Mouse (Mus musculus) spleen, postnatal 14 days (tissue): Measurements from ENCODE around the gene Hmgcll1.

Experiments
- DNase-seq, 2 experiments: peaks; one replicate each; pipeline ENCODE4 v3.0.0; 2021 to 2022; ENCODE audit warnings: low spot score in 2 of 2

The Hmgcll1 gene

DNA sequence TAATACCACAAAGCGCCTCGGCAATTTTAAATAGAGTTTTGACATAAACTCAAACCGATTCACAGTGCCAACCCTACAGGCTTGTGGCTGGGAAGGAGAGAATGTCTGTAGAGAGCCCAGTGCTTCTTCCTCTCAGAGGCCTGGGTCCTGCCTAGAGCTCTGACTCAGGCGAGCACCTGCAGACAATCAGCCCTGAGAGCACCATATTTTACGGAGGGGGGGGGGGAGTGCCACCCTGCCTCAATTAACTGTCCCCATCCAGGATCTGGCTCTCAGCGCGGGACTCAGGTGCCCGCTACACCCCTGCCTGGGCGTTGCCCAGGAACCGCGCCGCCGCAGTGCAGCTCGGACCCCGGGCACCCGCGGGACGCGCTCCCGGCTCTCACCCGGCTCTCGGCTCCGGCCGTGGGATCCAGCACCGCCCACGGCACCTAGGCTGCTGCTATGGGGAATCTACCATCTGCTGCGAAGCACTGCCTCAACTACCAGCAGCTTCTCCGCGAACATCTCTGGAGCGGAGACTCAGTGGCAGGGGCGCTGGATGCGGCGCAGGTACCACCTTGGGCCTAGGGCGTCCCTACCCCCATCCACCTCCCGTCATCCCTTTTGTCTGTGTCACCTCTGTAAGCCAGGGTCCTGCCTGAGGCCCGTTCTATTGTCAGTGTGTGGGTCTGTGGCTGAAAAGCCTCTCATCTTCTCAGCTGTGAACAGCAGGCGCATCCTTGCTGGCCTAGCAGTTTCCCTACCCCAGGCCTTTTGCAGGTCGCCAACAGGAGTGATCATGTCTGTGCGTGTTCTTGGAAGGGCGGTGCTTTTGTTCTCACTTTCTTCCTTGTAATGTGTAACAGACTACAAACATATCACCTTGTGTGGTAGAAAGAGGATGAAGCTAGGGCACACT, at the start of gene Hmgcll1:
Gene Hmgcll1, plus strand, starts transcription at position 225 of the 901 bp plus-strand sequence.
- DNase-seq, result peak in 1 of 2 experiments; percentile 6

DNA sequence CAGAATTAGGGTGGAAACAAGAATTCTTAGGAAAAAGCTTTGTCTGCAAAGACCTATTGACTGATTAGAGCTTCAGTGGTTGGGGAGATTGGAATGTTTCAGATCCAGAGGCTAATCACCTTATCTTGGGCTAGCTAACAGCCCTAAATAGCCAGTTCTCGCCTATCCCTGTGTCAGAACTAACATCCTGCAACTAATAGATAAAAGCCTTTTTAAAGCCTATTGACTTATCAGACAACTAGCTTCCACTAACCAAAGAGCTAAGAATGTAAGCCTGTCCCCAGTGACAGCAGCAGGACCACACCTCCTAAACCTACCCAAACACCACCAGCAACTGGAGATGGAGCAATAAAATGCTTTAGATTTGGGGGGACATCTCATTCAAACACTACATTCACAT, 34.6 kb upstream of the Hmgcll1 start:
- no peak for DNase-seq

DNA sequence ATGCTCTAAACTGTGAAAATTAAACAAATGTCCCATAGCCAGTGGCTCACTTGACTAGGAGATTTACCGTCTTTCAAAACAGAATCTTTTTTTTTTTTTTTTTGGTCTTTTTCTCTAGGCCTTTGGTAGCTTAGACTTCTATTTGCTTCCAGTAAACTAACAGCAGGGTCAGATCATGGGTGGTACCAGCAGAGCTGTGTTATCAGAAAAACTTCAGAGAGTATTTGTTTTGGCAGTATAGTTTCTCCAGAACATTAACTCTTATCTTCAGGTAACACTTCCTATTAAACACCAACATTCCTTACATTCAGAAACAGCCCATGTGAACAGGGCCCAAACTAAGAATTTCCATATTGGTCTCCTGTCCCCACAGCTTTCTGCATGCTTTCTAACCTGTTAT, 33.5 kb upstream of the Hmgcll1 start:
- no peak for DNase-seq

DNA sequence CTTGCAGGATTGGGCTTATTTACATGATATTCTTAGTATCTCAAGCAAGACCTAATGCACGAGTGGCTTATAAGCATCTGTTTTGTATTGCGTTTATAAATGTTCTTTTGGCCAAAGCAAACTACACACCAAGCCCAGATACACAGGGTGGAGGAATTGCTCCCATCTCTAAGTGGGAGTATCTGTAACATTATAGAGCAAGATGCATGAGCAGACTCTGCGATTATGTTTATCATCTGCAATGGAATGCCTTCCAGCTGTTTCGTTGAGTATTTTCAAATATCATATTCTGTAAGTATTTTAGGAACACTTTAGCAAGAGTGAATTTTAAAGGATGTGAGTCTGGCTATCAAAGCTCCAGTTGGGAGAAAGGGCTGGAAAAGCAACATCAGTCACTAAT, 25.2 kb upstream of the Hmgcll1 start:
- no peak for DNase-seq

DNA sequence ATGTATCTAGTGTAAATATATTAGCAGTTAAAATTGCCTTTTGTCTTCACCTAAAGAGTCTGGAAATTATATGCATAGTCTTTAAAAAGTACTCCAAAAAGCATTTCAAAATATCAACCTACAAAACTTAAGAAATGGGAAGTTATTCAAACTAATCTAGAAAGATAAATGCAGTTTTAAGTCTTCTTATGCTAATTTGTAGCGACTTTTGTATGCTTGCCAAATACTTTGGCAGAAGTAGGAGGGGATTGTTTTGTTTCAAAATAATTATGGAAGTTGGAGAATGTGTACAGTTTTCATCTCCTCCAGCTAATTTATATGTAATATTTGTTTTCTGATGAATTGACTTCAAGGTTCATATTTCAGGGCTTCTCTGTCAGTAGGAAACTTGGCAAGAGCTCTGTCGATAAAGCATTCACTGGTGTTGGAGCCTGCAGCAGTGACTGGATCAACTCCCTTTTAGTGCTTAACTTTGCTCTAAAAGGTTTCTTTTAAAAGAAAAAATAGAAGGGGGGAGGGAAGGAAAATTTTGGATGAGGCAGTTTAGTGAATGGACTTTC, 15.8 kb upstream of the Hmgcll1 start:
- no peak for DNase-seq

DNA sequence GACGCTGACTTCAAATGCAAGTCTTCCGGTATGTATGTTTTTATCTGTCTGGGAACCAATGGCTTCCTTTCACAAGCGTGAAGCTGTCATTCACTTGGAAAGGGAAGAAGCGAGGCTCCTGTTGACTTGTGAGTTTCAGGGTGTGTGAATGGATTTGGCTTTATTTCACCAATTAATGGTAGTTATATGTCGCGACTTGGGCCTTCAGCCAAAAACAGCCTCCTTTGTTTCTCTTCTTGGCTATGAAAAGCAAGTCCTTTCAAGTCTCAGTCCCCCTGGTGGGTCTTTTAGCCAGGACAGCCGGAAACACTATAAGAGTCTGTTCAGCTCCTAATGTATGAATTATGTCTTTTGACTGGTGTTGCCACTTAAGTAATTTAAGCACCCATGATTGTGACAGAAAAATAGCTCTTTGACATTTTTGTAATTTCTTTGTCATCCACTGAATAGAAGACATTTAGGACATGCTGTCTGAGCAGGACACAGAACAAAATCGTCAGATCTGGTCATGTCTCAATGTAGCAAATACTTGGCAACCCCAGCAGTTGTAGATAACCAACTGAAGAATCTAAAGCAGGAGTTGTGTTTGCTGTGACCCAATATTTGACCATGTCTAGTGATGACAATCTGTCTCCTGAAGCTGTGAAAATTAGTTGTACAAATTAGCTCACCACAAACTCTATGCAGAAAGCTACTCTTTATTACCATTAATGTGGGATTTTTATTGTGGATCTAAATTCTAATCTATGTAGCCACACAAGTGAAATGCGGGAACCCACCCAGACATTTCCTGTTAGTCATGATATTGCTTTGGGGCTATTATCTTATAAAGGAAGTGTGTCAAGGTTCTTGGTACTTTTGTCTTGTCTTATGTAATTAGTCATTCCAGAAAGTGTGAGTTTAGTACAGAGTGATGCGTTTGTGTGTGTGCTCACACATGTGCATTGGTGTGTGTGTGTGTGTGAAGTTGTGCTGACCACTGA, 13.5 kb upstream of the Hmgcll1 start:
- DNase-seq, result no peak

DNA sequence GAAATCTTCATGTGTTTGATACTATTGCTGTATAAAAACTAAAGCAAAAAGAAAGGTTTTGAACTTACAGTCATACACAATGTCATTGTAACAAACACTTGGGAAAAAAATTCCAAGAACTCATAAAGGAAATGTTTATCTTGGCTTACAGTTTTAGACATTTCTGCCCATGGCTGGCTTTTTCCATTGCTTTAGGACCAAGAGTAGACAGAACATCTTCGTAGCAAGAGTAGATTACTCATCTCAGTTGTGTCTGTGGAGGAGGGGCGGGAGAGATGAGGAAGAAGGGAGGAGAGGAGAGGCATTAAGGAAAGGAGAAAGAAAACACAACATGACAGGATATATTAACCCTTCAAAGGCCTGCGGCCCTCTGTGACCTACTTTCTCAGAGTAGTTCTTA, 11.6 kb upstream of the Hmgcll1 start:
- DNase-seq, result no peak

DNA sequence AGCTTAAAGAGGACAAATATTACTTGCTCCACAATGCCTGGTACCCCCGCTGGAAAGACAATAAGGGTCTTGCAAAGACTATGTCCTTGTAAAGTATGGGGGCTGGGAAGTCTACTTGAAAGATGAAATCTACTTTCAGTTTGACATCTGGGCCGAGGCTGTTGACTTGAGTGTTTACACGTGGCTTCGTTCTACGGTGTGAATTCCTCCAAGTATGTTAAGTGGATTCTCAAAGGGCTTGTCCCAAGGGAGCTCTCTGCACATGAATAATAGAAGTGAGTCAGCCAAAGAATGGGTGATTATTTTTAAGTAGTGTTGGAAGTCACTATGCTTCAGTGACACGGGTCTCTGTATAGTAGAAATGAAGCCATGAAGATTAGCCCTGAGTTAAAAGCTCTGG, 11.0 kb upstream of the Hmgcll1 start:
- no peak for DNase-seq

DNA sequence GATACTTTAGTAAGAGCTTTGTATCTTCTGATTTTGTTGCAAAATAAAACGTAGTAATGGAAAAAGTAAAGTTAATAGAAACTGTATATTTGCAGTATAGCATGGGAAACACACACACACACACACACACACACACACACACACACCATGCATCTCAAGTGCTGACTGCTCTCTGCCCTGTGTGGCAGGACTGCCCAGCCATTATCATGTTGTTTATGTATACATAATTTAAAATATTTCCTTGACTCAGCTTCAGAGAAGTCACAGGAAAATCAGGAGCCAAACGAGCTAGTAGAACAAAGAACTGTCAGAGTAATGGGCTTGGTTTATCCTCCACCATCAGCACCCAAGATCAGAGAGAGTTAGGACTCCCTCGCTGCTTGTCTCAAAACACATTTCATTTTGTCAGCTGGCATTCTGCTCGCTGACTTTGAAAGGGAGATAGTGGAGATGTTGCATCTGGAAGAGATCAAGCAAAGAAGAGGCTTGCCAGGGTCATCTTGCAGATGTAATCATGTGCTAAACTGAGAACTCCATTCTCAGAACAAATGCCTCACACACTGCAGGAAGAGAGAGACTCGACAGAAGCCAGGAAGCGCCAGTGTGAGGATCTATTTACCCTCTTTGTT, 7.2 kb upstream of the Hmgcll1 start:
- no peak for DNase-seq

DNA sequence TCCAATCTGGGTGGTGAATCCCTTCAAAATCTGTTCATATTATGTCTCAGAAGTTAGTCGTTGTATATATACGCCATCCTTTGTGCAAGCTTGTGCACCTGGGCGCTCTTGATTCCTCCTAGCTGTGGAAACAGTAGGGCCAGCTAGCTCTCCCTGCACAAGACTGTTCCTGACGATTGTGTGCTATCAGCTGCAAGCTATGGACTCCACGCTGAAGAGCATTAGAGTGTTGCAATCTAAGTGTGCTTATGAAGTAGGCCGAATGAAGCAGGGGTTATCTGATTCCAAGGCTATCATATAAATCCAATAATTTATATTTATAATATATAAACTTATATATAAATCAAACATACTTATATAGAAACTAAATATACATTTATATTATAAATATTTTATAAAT, 866 bp upstream of the Hmgcll1 start:
- no peak for DNase-seq

DNA sequence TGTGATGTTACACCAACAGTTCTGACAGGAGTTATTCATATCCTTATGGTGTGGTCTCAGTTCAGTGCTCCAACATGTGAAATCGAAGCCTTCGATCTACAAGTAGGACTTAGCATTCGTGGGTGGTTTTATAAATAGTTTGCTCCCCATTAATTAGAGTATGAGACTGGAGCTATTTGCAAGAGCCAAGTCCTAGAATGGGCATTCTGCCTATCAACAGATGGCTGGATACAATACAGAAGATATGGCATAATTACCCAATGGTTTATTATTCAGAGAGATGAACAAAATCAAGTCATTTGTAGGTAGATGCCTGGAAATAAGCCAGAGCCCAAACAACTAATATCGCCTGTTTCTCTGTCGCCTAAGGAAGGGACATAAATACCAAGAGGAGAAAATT, 1.3 kb downstream of the Hmgcll1 start:
- no peak for DNase-seq

DNA sequence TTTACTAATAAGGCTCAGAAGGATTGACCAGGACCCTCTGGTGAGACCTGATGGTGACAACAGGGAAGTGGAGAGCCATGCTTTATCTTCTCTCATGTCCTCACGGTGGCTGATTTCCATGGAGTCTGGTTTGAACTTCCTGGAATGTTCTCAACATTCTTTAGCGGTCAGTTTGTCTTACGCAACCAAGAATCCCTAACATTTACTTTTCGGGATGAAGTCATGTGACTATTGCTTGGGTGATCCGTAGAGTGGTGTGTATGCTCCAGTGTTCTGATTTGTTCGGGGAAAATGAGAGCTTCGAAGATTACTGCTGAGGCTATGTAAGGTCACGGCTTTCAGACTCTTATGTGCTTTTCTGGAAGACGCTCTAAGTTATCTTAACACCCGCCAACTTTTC, 1.9 kb downstream of the Hmgcll1 start:
- DNase-seq, result no peak

DNA sequence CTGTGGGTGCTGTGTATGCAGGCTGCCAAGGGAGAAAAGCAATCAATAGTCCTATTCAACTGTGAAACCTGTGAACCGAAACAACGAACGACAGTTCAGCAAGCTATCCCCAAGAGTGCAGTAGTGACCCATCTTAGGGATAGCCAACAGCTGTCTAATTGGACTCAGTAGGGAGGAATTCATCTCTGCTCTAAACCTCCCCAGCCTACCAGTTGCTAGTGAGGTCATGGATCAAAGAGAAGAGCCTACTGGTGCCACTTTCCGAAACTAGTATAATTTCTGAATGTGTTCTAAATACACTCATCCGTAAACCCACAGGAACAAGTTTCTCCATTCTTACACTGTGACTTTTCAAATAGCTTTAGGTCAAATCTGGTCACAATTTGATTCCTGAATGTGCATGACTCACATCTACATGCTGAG, 8.9 kb downstream of the Hmgcll1 start:
- no peak for DNase-seq

DNA sequence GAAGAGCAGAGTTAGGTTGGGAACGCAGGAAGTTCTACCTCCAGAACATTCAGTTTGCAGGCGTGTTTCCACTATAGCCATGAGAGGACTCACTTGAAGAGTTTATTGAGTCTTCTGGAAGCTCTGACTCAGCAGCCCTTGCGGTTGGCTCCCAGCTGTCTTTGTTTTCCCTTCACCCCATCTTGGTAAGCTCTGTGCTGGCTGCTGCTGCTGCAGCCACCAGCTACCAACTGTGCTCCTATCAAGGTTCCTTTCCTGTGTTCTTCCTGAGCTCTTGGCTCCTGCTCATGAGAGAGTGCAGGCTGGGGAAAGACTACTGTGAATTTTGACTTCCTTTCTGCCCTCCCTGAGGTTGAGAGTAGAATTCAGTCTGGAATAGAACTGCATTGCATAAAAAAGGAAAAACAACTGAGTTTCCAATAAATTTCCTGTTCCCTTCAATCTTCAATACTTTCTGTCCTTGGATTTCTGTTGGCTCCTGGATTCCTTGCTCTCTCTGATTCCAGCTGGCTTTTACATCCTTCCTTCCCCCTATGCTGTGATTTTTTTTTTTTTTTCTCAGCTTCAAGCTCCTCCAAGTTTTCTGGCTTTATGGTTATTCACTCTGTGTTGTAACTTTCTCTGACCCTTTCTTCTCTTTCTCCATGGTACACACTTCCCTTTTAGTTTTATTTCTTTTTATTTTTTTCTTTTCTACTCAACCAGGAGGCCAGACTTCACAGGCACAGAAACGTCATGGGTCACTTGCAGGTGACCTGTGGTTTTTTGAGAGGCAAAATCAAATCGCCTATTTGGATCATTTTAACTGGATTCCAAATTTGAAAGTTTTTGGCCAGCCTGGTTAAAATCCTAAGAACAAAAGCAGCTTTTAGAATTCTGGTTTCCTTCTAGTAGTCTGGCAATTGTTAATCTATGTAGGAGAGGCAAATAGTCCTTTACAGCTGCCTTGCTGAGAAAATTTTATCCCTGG, 9.9 kb downstream of the Hmgcll1 start:
- no peak for DNase-seq

DNA sequence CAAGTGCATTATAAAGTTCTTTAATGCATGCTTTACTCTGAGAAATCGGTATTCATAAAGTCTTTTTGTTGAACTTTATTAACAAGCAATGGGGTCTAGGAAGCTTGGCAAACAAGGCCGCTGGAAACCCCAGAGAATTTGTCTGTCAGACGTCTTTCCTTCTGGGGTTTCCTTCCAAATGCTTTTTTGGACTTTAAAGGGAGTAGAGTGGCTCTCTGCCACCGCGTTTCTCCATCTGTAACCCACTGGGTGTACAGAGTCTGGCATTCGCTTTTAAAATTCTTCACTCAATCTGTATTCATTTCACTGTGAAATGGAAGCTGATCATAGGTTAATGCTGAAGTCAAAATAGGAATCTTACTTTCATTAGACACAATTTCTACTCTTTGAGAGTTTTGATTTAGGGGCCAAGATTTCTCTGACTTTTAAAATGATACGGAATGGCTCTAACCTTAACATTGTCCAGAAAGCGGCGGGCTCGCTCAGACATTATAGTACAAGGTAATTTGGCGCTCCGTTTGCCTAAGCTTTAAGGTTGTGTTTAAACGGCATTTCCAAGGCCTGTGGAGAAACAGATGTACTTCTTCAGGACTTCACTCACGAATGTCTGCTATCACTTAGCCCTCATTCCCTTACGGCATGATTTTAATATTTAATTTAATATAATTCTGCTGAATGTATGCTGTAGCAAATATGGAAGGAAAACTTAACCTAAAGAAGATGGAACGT, 15.0 kb downstream of the Hmgcll1 start:
- no peak for DNase-seq

DNA sequence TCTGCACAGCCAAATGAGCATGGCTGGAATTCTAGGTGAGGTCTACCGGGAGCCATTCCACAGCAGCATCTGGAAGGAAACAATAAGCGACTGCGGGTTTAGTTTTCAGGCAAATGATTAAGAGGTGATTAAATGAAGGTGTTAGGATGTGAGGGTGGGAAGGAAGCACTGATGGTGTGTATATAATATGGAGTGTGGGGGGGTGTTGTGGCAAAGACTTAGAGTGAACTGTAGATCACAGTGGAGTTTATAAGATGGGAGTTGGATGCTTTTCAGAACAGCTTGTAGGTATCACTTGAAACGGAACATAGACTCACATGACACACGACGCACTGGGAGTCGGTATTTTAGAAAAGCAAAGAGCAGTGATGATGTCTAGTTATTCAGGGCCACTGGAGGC, 20.4 kb downstream of the Hmgcll1 start:
- DNase-seq, result no peak

DNA sequence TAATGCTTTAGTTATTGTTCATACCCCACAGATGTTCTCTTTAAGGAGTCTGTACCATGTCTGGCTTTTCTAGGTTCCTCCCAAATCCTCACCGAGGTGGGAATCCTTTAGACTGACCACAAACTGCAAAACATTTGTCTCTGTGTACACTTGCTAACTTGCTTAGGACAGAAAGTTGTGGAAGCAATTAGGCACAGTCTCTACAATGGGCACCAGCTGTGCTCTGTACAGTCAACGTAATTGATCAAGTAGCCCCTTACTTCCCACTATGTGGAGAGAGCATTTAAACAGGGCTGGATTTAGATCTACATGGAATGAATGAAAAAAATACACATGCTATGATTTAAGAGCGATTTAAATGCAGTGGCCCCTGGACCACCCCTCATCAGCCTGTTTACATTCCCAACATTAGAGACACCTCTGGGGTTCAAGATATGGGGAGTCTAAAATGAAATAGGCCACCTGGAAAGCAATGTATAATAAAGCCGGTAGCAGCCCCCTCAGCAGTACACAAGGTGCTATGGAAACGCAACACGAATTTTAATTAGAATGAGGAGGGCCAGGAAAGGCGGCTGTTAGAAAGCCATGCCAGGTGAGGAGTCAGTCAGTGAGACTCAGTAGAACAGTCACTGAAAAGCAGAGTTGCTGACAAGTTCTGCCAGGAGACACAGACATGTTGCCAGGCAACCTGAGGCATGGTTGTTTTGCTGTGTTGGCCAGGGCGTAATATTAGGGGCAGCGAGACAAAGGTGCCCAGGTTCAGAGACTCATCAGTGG, 23.9 kb downstream of the Hmgcll1 start:
- no peak for DNase-seq

DNA sequence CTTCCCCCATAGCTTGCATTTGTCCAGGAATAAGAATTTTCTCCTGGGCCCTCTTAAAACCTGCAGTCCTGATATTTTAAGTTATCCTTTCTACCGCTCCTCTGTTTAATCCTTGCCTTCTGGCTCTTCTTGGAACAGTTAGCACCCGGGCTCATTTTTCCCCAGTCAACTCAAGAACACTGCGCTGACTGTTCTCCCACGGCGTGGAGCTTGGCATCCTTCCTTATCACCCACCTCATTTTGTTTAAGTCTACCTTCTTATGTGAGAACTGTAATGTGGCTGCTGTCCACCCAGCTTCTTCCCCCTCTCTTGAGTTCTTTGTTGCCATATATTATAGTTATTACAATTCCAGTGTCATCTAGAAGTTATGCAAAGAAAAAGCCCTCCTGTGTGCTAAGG, 25.1 kb downstream of the Hmgcll1 start:
- DNase-seq, result no peak

DNA sequence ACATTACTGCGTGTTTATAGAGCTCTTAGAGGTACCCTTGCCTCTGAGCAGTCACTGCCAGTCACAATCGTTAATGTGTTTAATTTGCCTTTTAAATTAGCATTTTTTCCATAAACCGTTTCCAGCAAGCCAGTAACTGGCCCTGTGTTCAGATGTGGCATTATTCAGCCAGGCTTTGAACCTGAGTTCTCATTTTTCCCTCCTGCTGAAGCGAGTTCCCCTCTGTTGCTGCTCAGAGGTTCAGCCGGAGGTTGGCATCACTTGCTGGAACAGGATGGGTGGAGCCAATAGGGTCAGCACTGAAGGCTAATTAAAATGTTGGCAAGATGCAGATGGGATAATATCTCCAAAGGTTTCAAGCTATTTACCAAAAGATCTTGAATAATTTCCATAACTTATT, 28.7 kb downstream of the Hmgcll1 start:
- DNase-seq, result no peak
